Mouse (Mus musculus) kidney, embryonic 16.5 days (tissue): ENCODE measurements around the gene Shkbp1. TPM values are rescaled to one million over a fixed set of nuclear protein-coding genes. Genes with fewer than 3 reads are reported as not detected.

Experiments
- ATAC-seq: fragments of 200-750 bp; cut with Nextera tagmentation; 2 replicates; pipeline ENCODE4 v1.8.0; 2017; ENCODE audit warnings: moderate TSS enrichment; ENCODE audit not compliant: low FRiP score, low TSS enrichment
- H3K27ac ChIP-seq: fragments of 300-500 bp; sonication (generic); 2 replicates; pipeline ENCODE4 v1.5.1; 2014; ENCODE audit warnings: low read length
- H3K27me3 ChIP-seq: fragments of 300-500 bp; sonication (generic); 2 replicates; pipeline ENCODE4 v1.6.1; 2014; ENCODE audit warnings: low read length, control low read depth, mixed read lengths; ENCODE audit not compliant: insufficient read depth
- H3K36me3 ChIP-seq: fragments of 300-500 bp; sonication (generic); 2 replicates; pipeline ENCODE4 v1.6.1; 2014; ENCODE audit warnings: low read length, control low read depth, mixed read lengths; ENCODE audit not compliant: insufficient read depth
- H3K4me1 ChIP-seq: fragments of 300-500 bp; sonication (generic); 2 replicates; pipeline ENCODE4 v1.6.1; 2014; ENCODE audit warnings: low read length, control low read depth, mixed read lengths; ENCODE audit not compliant: insufficient read depth
- H3K4me2 ChIP-seq: fragments of 300-500 bp; sonication (generic); replicated peaks from 2 replicates; pipeline ENCODE4 v1.6.1; 2014; ENCODE audit warnings: low read depth, low read length
- H3K4me3 ChIP-seq: fragments of 300-500 bp; sonication (generic); 2 replicates; pipeline ENCODE4 v1.5.1; 2014; ENCODE audit warnings: mild to moderate bottlenecking, low read length
- H3K9ac ChIP-seq: fragments of 300-500 bp; sonication (generic); replicated peaks from 2 replicates; pipeline ENCODE4 v1.6.1; 2014; ENCODE audit warnings: low read length
- H3K9me3 ChIP-seq: fragments of 300-500 bp; sonication (generic); 2 replicates; pipeline ENCODE4 v1.6.1; 2016; ENCODE audit warnings: low read length, control low read depth
- WGBS: fragments of 180-500 bp; shearing (Covaris S2); extraction: QIAGEN DNeasy Blood & Tissue Kit; methylation state at CpG from one replicate; pipeline ENCODE4 v1.1.7; 2014; 5-methylcytosine and 5-hydroxymethylcytosine counted together
- polyA plus RNA-seq: library from polyadenylated mRNA; unstranded; fragments of >200 nt; fragmentation: Nextera tagmentation; extraction: Ambion mirVana; gene quantifications from 2 replicates; pipeline ENCODE4 v1.2.1, GENCODE M21; 2015

The Shkbp1 gene
- polyA plus RNA-seq, 1 experiment from 2014 or later, result 51.4 TPM

DNA sequence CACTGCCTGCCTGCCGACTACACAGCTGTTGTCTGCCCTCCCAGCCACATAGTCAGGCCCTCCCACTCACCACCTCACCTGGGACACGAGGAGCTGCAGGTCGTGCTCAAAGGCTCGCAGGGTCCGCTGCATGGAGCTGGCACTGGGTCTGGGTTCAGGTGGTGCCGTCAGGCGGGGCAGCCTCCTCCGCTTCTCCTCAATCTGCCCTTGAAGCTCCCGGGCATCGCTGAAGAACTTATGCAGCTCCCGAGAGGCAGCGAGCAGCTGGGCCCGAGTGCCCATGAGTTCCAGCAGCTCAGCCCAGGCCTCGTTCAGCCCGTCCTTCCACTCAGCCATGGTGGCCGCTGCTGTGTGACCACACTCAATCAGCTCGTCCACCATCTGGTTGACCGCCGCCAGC is 13.3 kb upstream of the Shkbp1 start:
- H3K9me3 ChIP-seq, result peaks cover 8% of the 10 kb centered on the region
- WGBS, result 75% methylated on average over 19 of the region's 19 CpGs
- no peaks in the 10 kb centered on the region for H3K36me3 ChIP-seq
- H3K4me3 ChIP-seq, result no peak overlapping the region
- H3K27me3 ChIP-seq, result peaks cover 99% of the 10 kb centered on the region
- no peak overlapping the region for H3K27ac ChIP-seq
- peaks cover 4% of the 10 kb centered on the region for H3K4me1 ChIP-seq
- no peak for ATAC-seq
- no peak overlapping the region for H3K4me2 ChIP-seq
- H3K9ac ChIP-seq, result no peak overlapping the region

DNA sequence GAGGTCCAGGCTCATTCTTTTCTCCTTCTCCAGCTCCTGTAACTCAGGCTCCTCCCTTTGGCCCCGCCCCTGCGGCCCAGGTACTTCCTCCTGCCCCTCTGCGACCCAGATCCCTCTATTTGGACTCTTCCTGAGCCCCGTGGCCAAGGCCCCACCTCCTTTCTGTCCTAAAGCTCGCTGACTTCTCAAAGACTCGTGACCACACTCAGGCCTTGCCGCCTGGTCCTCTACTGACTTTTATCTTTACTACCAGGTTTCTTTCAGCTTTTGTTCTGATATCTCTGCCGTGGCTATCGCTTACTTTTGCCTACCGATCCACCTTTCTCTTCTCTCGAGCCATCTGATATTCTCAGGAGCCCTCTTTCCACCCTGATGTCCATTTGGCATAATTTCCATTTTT is 12.2 kb upstream of the Shkbp1 start:
- 0 out of 2 replicates have a peak, but pooled peaks have one; percentile 1 for ATAC-seq

DNA sequence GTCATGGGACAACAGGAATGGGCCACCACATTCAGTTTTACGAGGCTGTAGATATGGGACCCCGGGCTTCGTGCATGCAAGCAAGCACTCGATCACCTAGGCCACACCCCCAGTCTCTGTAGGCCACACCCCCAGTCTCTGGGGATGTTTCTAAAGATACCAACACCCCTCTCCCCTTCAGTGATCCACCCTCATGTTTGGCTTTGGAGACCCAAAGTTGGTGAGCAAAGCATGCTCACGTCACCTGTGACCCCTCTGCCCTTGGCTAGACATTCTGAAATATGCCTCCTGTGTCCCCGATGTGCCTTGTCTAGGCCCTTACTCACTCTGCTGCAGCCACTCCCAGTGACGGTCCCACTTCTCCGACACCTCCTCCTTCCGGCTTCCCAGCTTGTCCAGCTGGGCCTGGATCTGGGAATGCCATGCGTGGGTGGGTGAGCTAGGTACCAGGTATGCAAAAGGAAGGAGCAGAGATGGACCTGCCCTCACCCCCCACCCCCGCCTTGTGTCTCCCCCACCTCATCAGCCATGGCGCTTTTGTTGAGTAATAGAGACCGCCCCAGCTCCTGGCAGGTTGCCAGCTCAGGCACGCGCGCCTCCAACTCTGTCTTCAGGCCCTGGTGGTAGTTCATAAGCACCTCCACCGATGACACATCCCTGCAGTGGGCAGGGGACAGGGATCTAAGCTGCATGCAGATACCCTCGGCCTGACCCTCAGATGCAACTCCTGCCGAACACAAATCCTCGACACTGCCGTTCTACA is 10.4 kb upstream of the Shkbp1 start:
- H3K4me3 ChIP-seq, result no peak overlapping the region
- H3K36me3 ChIP-seq, result no peaks in the 10 kb centered on the region
- WGBS, result 34% methylated on average over 21 of the region's 21 CpGs
- peaks cover 7% of the 10 kb centered on the region for H3K4me1 ChIP-seq
- no peak overlapping the region for H3K9ac ChIP-seq
- peaks cover 90% of the 10 kb centered on the region for H3K27me3 ChIP-seq
- no peak for ATAC-seq
- peaks cover 8% of the 10 kb centered on the region for H3K9me3 ChIP-seq
- no peak overlapping the region for H3K27ac ChIP-seq
- H3K4me2 ChIP-seq, result no peak overlapping the region

More for the DNA sequence above, 12.2 kb upstream of the Shkbp1 start:
- peaks cover 8% of the 10 kb centered on the region for H3K9me3 ChIP-seq
- 16% methylated on average over 11 of the region's 11 CpGs for WGBS
- H3K4me2 ChIP-seq, result peak overlapping the region; percentile 39
- H3K4me1 ChIP-seq, result peaks cover 7% of the 10 kb centered on the region
- H3K36me3 ChIP-seq, result no peaks in the 10 kb centered on the region
- H3K27me3 ChIP-seq, result peaks cover 99% of the 10 kb centered on the region
- no peak overlapping the region for H3K9ac ChIP-seq
- peak overlapping the region; percentile 22 for H3K4me3 ChIP-seq
- H3K27ac ChIP-seq, result no peak overlapping the region

DNA sequence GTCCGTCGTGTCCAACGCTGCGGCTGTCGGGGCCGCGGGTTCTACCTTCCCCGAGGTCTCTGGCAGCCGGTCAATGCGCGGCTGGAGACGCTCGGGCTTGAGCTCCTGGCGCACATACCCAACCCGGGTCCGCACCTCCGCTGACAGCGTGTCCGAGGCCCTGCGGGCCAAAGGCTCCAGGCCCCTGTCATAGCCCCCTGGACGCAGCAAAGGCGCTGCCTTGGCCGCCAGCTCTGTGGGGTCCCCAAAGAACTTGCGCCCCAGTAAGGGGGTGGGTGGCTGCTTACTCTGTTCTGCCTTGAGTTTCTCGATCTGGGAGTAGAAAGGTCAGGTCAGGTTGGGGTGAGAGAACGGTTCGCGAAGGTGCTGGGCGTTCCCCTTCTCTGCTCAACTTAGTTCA is 8.6 kb upstream of the Shkbp1 start:
- Histone ChIP-seq H3K27ac (no peak overlapping the region), H3K9me3 (no peaks in the 10 kb centered on the region), H3K4me1 (peaks cover 13% of the 10 kb centered on the region), H3K36me3 (no peaks in the 10 kb centered on the region), H3K27me3 (peaks cover 72% of the 10 kb centered on the region), H3K9ac (no peak overlapping the region), H3K4me3 (peak overlapping the region; percentile 11), H3K4me2 (peak overlapping the region; percentile 32)
- ATAC-seq, result no peak
- WGBS, result 2% methylated on average over 29 of the region's 29 CpGs

DNA sequence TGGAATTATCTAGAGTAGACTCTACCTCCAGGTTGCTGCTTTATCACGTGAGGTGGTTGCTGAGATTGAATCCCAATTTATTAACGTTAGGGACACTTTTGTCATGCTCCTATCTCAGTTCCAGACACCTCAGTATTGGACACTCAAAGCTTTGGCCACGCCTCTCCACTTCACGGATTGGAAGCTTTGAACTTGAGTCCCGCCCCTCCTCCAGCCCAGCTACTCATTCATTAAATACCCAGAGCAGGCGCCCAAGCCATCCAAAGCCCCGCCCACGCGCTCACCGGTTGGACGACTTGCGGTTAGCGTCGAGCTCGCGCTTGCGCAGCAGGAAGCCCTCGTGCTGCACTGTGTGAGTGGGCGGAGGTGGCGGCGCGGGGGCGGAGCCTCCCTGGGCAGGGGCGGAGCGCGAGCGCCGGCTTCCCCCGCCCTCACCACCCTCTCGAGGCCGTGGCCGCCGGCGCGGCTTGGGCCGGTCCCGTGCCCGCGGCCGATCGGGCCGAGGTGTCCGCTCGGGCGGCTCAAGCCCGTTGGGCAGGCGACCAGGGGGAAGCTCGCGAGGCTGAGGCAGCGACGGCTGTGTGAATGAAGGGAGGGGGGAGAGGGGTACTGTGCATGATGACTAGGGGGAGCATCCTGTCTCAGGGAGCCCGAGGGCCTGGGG is 5.6 kb upstream of the Shkbp1 start:
- peak overlapping the region; percentile 69 for H3K9ac ChIP-seq
- peak overlapping the region; percentile 89 for H3K4me2 ChIP-seq
- ATAC-seq, result peak; percentile 94
- H3K4me1 ChIP-seq, result peaks cover 26% of the 10 kb centered on the region
- no peak overlapping the region for H3K27ac ChIP-seq
- under 1% methylated on average over 52 of the region's 52 CpGs for WGBS
- peak overlapping the region; percentile 60 for H3K4me3 ChIP-seq
- no peaks in the 10 kb centered on the region for H3K9me3 ChIP-seq
- H3K27me3 ChIP-seq, result peaks cover 42% of the 10 kb centered on the region
- no peaks in the 10 kb centered on the region for H3K36me3 ChIP-seq

DNA sequence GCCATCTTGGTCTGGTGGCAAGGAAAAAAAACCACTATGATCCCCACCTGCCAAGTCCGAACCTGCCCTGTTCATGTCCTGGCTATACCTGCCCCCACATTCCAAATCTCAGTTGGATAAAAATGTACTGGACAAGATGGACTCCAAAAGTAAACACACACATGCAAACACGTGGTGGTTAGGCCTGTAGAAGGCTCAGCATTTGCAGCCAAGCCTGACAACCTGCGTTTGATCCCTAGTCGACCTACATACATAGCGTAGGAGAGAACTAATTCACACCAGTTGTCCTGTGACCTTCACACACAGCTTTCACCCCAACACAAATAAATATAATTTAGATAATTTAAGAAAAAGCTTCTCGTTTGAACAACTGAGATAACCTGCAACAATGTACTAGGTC is 4.9 kb upstream of the Shkbp1 start:
- peak overlapping the region; percentile 89 for H3K4me2 ChIP-seq
- no peaks in the 10 kb centered on the region for H3K9me3 ChIP-seq

DNA sequence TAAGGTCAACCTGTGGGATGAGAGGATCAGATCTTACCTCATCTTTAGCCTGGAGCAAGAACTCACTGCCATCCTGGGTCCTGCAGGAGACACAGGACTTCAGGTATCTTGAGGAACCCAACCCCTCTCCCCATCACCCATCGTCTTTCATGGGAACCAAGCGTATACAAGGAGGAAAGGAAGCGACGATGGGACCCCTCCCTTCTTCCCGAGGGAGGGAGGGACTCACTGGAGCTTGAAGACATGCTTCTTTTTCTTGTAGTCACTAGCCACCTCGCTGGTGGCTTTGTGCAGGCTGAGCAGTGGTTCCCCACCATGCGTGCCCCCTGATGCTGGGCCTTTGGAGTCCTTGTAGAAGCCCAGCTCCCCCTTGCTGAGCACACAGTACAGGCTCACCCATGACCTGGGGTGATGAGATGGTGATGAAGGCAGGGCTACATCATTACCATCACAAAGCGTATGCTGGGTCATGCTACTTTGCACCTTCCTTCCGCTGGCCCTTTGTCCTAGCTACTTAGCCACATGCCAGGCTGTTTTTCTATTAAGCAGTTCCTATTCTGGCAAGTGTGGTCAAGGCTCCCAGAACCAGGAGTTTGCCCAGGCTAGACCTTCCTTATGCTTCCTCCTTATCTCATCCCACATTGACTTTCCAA is 4.0 kb upstream of the Shkbp1 start:
- ATAC-seq, result no peak
- Histone ChIP-seq H3K27ac (no peak overlapping the region), H3K9ac (no peak overlapping the region), H3K4me2 (no peak overlapping the region), H3K36me3 (no peaks in the 10 kb centered on the region), H3K9me3 (no peaks in the 10 kb centered on the region), H3K4me1 (peaks cover 34% of the 10 kb centered on the region), H3K27me3 (peaks cover 26% of the 10 kb centered on the region), H3K4me3 (no peak overlapping the region)
- 87% methylated on average over 9 of the region's 9 CpGs for WGBS

More for the DNA sequence above, 4.9 kb upstream of the Shkbp1 start:
- Histone ChIP-seq H3K4me1 (peaks cover 29% of the 10 kb centered on the region), H3K9ac (no peak overlapping the region), H3K27me3 (peaks cover 36% of the 10 kb centered on the region), H3K36me3 (no peaks in the 10 kb centered on the region), H3K4me3 (peak overlapping the region; percentile 35), H3K27ac (no peak overlapping the region)
- 53% methylated on average over 6 of the region's 6 CpGs for WGBS
- ATAC-seq, result no peak

DNA sequence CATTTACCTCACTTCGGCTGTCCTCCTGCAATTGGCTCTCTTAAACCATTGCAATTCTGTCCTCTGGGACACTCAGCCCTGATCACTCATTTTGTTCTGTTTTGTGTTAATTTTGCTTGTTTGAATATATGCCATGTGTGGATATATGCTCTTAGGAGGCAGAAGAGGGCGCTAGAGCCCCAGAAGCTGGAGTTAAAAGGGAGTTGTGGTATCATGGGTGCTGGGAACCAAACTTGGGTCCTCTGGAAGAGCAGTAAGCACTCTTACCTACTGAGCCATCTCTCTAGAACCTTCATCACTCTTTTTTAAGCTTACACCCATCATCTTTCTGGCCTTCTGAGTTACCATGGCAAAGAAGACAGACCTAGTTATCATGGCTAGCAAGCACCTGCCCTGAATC is 3.3 kb upstream of the Shkbp1 start:
- Histone ChIP-seq H3K27me3 (peaks cover 20% of the 10 kb centered on the region), H3K9ac (no peak overlapping the region), H3K9me3 (no peaks in the 10 kb centered on the region), H3K27ac (no peak overlapping the region), H3K4me2 (no peak overlapping the region), H3K4me3 (no peak overlapping the region), H3K36me3 (no peaks in the 10 kb centered on the region), H3K4me1 (peaks cover 36% of the 10 kb centered on the region)
- no peak for ATAC-seq
- WGBS, result 64% methylated on average over 2 of the region's 2 CpGs

DNA sequence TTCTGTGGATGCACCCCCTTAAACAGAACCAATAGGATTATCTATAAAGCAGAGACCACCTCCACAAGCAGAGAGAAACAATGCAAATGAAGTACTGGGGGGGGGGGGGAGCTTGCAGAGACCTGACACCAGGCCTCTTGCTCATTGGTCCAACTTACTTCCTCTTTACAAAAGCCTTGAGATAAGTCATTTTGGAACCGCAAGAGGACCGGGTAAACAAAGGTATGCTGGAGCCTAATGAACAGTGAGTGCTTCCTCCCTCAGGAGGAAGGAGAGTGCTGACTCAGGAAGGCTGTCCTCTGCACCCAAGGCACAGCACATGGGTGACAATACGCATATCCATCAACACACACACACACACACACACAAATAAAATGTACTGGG is 1.8 kb upstream of the Shkbp1 start:
- 24% methylated on average over 3 of the region's 3 CpGs for WGBS
- H3K27me3 ChIP-seq, result peaks cover 5% of the 10 kb centered on the region; the same call in 1 of the 2 replicates
- no peak for ATAC-seq
- peaks cover 32% of the 10 kb centered on the region for H3K4me1 ChIP-seq
- H3K27ac ChIP-seq, result peak overlapping the region; percentile 93
- peak overlapping the region; percentile 77; the same call in 1 of the 2 replicates for H3K4me3 ChIP-seq
- H3K4me2 ChIP-seq, result peak overlapping the region; percentile 92
- no peaks in the 10 kb centered on the region for H3K9me3 ChIP-seq
- H3K36me3 ChIP-seq, result peaks cover 5% of the 10 kb centered on the region; the same call in 1 of the 2 replicates
- H3K9ac ChIP-seq, result no peak overlapping the region; the same call in 1 of the 2 replicates
